Mouse (Mus musculus) kidney, embryonic 16.5 days (tissue): Measurements from ENCODE around the gene Hsd17b1. TPM values are rescaled to one million over a fixed set of nuclear protein-coding genes. Genes with fewer than 3 reads are reported as not detected.

Source experiments
- ATAC-seq: fragments of 200-750 bp; cut with Nextera tagmentation; 2 replicates; pipeline ENCODE4 v1.8.0; 2017; ENCODE audit warnings: moderate TSS enrichment; ENCODE audit not compliant: low FRiP score, low TSS enrichment
- H3K27ac ChIP-seq: fragments of 300-500 bp; sonication (generic); 2 replicates; pipeline ENCODE4 v1.5.1; 2014; ENCODE audit warnings: low read length
- H3K27me3 ChIP-seq: fragments of 300-500 bp; sonication (generic); 2 replicates; pipeline ENCODE4 v1.6.1; 2014; ENCODE audit warnings: low read length, control low read depth, mixed read lengths; ENCODE audit not compliant: insufficient read depth
- H3K36me3 ChIP-seq: fragments of 300-500 bp; sonication (generic); 2 replicates; pipeline ENCODE4 v1.6.1; 2014; ENCODE audit warnings: low read length, control low read depth, mixed read lengths; ENCODE audit not compliant: insufficient read depth
- H3K4me1 ChIP-seq: fragments of 300-500 bp; sonication (generic); 2 replicates; pipeline ENCODE4 v1.6.1; 2014; ENCODE audit warnings: low read length, control low read depth, mixed read lengths; ENCODE audit not compliant: insufficient read depth
- H3K4me2 ChIP-seq: fragments of 300-500 bp; sonication (generic); replicated peaks from 2 replicates; pipeline ENCODE4 v1.6.1; 2014; ENCODE audit warnings: low read depth, low read length
- H3K4me3 ChIP-seq: fragments of 300-500 bp; sonication (generic); 2 replicates; pipeline ENCODE4 v1.5.1; 2014; ENCODE audit warnings: mild to moderate bottlenecking, low read length
- H3K9ac ChIP-seq: fragments of 300-500 bp; sonication (generic); replicated peaks from 2 replicates; pipeline ENCODE4 v1.6.1; 2014; ENCODE audit warnings: low read length
- H3K9me3 ChIP-seq: fragments of 300-500 bp; sonication (generic); 2 replicates; pipeline ENCODE4 v1.6.1; 2016; ENCODE audit warnings: low read length, control low read depth
- WGBS: fragments of 180-500 bp; shearing (Covaris S2); extraction: QIAGEN DNeasy Blood & Tissue Kit; methylation state at CpG from one replicate; pipeline ENCODE4 v1.1.7; 2014; 5-methylcytosine and 5-hydroxymethylcytosine counted together
- polyA plus RNA-seq: library from polyadenylated mRNA; unstranded; fragments of >200 nt; fragmentation: Nextera tagmentation; extraction: Ambion mirVana; gene quantifications from 2 replicates; pipeline ENCODE4 v1.2.1, GENCODE M21; 2015

The Hsd17b1 gene
- polyA plus RNA-seq, 1 experiment from 2014 or later = 0.77 TPM

DNA sequence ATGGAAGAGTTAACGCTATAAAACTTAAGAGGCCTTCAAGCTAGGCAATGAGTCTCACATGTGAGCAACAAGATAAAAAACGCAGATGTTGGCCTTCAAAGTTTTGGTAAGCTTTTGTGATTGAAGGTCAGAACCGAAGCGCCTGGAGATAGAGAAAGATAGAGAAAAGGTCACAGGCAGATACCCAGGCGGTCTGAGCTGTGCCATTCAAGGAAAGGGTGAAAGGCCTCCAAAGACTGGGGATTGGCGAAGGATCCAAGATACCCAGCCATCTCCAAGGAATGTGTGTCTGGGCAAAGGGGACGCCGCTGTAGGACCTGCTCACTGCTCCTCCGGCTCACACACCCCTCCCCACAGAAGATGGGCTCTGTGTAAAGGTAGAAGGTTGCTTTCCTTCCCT is 13.2 kb upstream of the Hsd17b1 start:
- Histone ChIP-seq H3K4me3 (no peak overlapping the region), H3K9me3 (no peaks in the 10 kb centered on the region), H3K27ac (no peak overlapping the region), H3K4me2 (no peak overlapping the region), H3K9ac (no peak overlapping the region), H3K4me1 (peaks cover 40% of the 10 kb centered on the region), H3K27me3 (peaks cover 3% of the 10 kb centered on the region; the same call in 1 of the 2 replicates), H3K36me3 (no peaks in the 10 kb centered on the region)
- 92% methylated on average over 9 of the region's 9 CpGs for WGBS
- ATAC-seq = no peak

- H3K9ac ChIP-seq = peak overlapping the region; percentile 51
- peaks cover 3% of the 10 kb centered on the region; the same call in 1 of the 2 replicates for H3K27me3 ChIP-seq
- no peak overlapping the region for H3K27ac ChIP-seq
- ATAC-seq = no peak
- 27% methylated on average over 18 of the region's 18 CpGs for WGBS
- no peaks in the 10 kb centered on the region for H3K9me3 ChIP-seq
- H3K4me3 ChIP-seq = peak overlapping the region; percentile 27
- peak overlapping the region; percentile 60 for H3K4me2 ChIP-seq
- no peaks in the 10 kb centered on the region for H3K36me3 ChIP-seq
- H3K4me1 ChIP-seq = peaks cover 40% of the 10 kb centered on the region
Observed at GRCm38 (mm10) chr11:101066549-101067412, 11.4 kb upstream of the Hsd17b1 start.

- Histone ChIP-seq H3K4me3 (peak within 1 kb of the TSS; percentile 64), H3K9me3 (no peaks in the 10 kb centered on the region), H3K36me3 (no peaks in the 10 kb centered on the region), H3K27me3 (peaks cover 3% of the 10 kb centered on the region; the same call in 1 of the 2 replicates), H3K4me1 (peaks cover 19% of the 10 kb centered on the region), H3K4me2 (peak within 1 kb of the TSS; percentile 80), H3K9ac (peak within 1 kb of the TSS; percentile 67), H3K27ac (no peak within 1 kb of the TSS)
- whole genome bisulfite sequencing = 5% methylated on average over 35 of the region's 35 CpGs
- peak; percentile 89 for ATAC-seq
Observed at GRCm38 (mm10) chr11:101069391-101070188, 8.6 kb upstream of the Hsd17b1 start, which contains the start of gene Naglu. Gene Naglu, plus strand, starts transcription at chr11:101070012.

GRCm38 (mm10) chr11:101070189-101070527 is 8.1 kb upstream of the Hsd17b1 start:
- WGBS = 0% methylated on average over 36 of the region's 36 CpGs
- H3K9me3 ChIP-seq = no peaks in the 10 kb centered on the region
- no peaks in the 10 kb centered on the region for H3K36me3 ChIP-seq
- peak overlapping the region; percentile 80 for H3K4me2 ChIP-seq
- peak; percentile 64 for ATAC-seq
- H3K27ac ChIP-seq = no peak overlapping the region
- H3K4me1 ChIP-seq = peaks cover 18% of the 10 kb centered on the region
- peak overlapping the region; percentile 64 for H3K4me3 ChIP-seq
- H3K27me3 ChIP-seq = peaks cover 3% of the 10 kb centered on the region; the same call in 1 of the 2 replicates
- peak overlapping the region; percentile 67 for H3K9ac ChIP-seq

DNA sequence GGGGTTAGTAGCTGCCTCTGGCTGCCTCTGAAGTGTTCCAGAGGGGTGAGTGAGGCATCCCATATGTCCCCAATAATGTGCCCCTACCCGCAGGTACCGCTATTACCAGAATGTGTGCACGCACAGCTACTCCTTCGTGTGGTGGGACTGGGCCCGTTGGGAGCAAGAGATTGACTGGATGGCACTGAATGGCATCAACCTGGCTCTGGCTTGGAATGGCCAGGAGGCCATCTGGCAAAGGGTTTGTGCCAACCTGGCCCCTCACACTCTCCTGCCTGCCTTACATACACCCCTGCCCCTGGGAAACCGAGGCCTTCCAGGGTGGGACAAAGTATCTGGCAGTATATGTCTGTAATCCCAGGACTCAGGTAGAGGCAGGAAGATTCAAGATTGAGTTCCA is 7.2 kb upstream of the Hsd17b1 start:
- WGBS = 78% methylated on average over 6 of the region's 6 CpGs
- Histone ChIP-seq H3K4me1 (peaks cover 18% of the 10 kb centered on the region), H3K4me2 (no peak overlapping the region; the same call in 1 of the 2 replicates), H3K27ac (no peak overlapping the region), H3K4me3 (no peak overlapping the region), H3K9ac (peak overlapping the region; percentile 11; the same call in 1 of the 2 replicates), H3K9me3 (no peaks in the 10 kb centered on the region), H3K27me3 (peaks cover 3% of the 10 kb centered on the region; the same call in 1 of the 2 replicates), H3K36me3 (no peaks in the 10 kb centered on the region)
- ATAC-seq = no peak

DNA sequence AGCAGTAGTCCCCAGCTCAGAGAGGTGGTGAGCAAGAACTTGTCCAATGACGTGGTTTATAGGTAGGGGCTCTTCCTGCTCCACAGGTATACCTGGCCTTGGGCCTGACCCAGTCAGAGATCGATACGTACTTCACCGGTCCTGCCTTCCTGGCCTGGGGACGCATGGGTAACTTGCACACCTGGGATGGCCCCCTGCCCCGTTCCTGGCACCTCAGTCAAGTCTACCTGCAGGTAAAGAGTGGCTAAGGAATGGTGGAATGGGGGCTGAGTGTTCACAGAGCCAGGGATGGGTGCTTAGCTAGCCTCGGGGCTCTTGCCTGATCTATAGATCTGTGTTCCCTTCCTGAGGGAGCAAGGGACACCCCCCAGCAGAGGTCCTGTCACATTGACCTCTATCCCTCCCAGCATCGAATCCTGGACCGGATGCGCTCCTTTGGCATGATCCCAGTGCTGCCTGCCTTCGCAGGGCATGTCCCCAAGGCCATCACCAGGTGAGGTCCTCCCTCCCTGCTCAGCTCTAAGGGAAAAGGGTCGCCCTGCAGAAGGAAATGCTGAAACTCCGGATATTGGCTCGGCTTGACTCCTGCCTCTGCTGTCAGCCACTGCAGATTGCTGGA is 6.3 kb upstream of the Hsd17b1 start:
- Histone ChIP-seq H3K27ac (no peak overlapping the region), H3K4me3 (no peak overlapping the region), H3K36me3 (no peaks in the 10 kb centered on the region), H3K9ac (no peak overlapping the region), H3K4me2 (no peak overlapping the region), H3K27me3 (peaks cover 3% of the 10 kb centered on the region; the same call in 1 of the 2 replicates), H3K9me3 (no peaks in the 10 kb centered on the region), H3K4me1 (peaks cover 15% of the 10 kb centered on the region)
- ATAC-seq = no peak
- 71% methylated on average over 14 of the region's 14 CpGs for WGBS

GRCm38 (mm10) chr11:101079746-101080145 is 1.5 kb downstream of the Hsd17b1 start:
- Histone ChIP-seq H3K4me2 (peak overlapping the region; percentile 19), H3K4me3 (peak overlapping the region; percentile 5), H3K4me1 (peaks cover 17% of the 10 kb centered on the region), H3K27me3 (peaks cover 41% of the 10 kb centered on the region), H3K9ac (no peak overlapping the region), H3K9me3 (no peaks in the 10 kb centered on the region), H3K27ac (no peak overlapping the region), H3K36me3 (no peaks in the 10 kb centered on the region)
- 3% methylated on average over 27 of the region's 27 CpGs for WGBS
- no peak for ATAC-seq

GRCm38 (mm10) chr11:101080421-101080820 is 2.2 kb downstream of the Hsd17b1 start:
- no peak overlapping the region for H3K9ac ChIP-seq
- H3K4me2 ChIP-seq = no peak overlapping the region
- H3K4me3 ChIP-seq = no peak overlapping the region
- WGBS = 59% methylated on average over 5 of the region's 5 CpGs
- no peaks in the 10 kb centered on the region for H3K9me3 ChIP-seq
- H3K27ac ChIP-seq = no peak overlapping the region
- peaks cover 41% of the 10 kb centered on the region for H3K27me3 ChIP-seq
- H3K36me3 ChIP-seq = peaks cover 4% of the 10 kb centered on the region; the same call in 1 of the 2 replicates
- peaks cover 17% of the 10 kb centered on the region for H3K4me1 ChIP-seq
- ATAC-seq = no peak

DNA sequence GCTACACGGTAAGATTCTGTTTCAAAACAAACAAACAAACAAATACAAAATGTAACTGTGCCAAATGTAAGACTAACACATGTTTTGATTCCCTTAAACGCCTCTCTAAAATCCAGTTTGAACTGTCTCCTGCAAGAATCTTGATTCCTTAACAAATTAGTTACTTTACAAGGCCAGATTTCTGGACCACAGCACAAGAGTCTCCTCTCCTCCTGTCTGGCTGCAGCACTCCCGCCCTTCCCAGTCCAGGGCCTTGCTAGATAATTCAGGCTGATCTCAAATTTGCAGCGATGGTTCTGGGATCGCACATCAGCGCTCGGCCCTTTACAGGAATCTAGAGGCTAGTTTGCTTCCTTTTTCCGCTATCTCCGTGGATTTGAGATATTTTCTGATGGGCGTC is 3.4 kb downstream of the Hsd17b1 start:
- ATAC-seq = no peak
- Histone ChIP-seq H3K4me1 (peaks cover 27% of the 10 kb centered on the region), H3K27ac (peak overlapping the region; percentile 87), H3K36me3 (peaks cover 4% of the 10 kb centered on the region; the same call in 1 of the 2 replicates), H3K9me3 (no peaks in the 10 kb centered on the region), H3K4me3 (peak overlapping the region; percentile 90), H3K4me2 (peak overlapping the region; percentile 89), H3K27me3 (peaks cover 41% of the 10 kb centered on the region), H3K9ac (peak overlapping the region; percentile 60)
- WGBS = 5% methylated on average over 10 of the region's 10 CpGs
